Mouse (Mus musculus) heart, embryonic 16.5 days (tissue): ENCODE measurements at regions not wholly inside any gene's neighbourhood (a gene's known extent, or its start where the extent isn't known, plus 50 kb on each side); places are given as distances from the start of the nearest gene placed in this dataset.

Experiments
- ATAC-seq: fragments of 200-750 bp; cut with Nextera tagmentation; replicated peaks from 2 replicates; pipeline ENCODE4 v1.8.0; 2017; ENCODE audit warnings: moderate number of reproducible peaks; ENCODE audit not compliant: insufficient read depth, low FRiP score; ENCODE audit errors: extremely low read depth
- H3K27ac ChIP-seq: fragments of 300-500 bp; sonication (generic); 2 replicates; pipeline ENCODE4 v1.5.1; 2014; ENCODE audit warnings: mild to moderate bottlenecking, low read length, control low read depth, moderate library complexity
- H3K27me3 ChIP-seq: fragments of 300-500 bp; sonication (generic); 2 replicates; pipeline ENCODE4 v1.6.1; 2014; ENCODE audit warnings: low read length, mixed read lengths; ENCODE audit not compliant: control insufficient read depth, insufficient read depth
- H3K36me3 ChIP-seq: fragments of 300-500 bp; sonication (generic); 2 replicates; pipeline ENCODE4 v1.6.1; 2014; ENCODE audit not compliant: control insufficient read depth, insufficient read depth
- H3K4me1 ChIP-seq: fragments of 300-500 bp; sonication (generic); 2 replicates; pipeline ENCODE4 v1.6.1; 2014; ENCODE audit warnings: low read length, mixed read lengths; ENCODE audit not compliant: control insufficient read depth, insufficient read depth
- H3K4me2 ChIP-seq: fragments of 300-500 bp; sonication (generic); 2 replicates; pipeline ENCODE4 v1.6.1; 2014; ENCODE audit warnings: low read depth, mild to moderate bottlenecking, control low read depth, low read length
- H3K4me3 ChIP-seq: fragments of 300-500 bp; sonication (generic); 2 replicates; pipeline ENCODE4 v1.5.1; 2014; ENCODE audit warnings: mild to moderate bottlenecking, control low read depth, low read length
- H3K9ac ChIP-seq: fragments of 300-500 bp; sonication (generic); 2 replicates; pipeline ENCODE4 v1.6.1; 2014; ENCODE audit warnings: low read length, control low read depth
- H3K9me3 ChIP-seq: fragments of 300-500 bp; sonication (generic); replicated peaks from 2 replicates; pipeline ENCODE4 v1.6.1; 2016; ENCODE audit warnings: low read length; ENCODE audit not compliant: control insufficient read depth
- WGBS: fragments of 180-500 bp; shearing (Covaris S2); extraction: QIAGEN DNeasy Blood & Tissue Kit; methylation state at CpG from one replicate; pipeline ENCODE4 v1.1.7; 2014; 5-methylcytosine and 5-hydroxymethylcytosine counted together

DNA sequence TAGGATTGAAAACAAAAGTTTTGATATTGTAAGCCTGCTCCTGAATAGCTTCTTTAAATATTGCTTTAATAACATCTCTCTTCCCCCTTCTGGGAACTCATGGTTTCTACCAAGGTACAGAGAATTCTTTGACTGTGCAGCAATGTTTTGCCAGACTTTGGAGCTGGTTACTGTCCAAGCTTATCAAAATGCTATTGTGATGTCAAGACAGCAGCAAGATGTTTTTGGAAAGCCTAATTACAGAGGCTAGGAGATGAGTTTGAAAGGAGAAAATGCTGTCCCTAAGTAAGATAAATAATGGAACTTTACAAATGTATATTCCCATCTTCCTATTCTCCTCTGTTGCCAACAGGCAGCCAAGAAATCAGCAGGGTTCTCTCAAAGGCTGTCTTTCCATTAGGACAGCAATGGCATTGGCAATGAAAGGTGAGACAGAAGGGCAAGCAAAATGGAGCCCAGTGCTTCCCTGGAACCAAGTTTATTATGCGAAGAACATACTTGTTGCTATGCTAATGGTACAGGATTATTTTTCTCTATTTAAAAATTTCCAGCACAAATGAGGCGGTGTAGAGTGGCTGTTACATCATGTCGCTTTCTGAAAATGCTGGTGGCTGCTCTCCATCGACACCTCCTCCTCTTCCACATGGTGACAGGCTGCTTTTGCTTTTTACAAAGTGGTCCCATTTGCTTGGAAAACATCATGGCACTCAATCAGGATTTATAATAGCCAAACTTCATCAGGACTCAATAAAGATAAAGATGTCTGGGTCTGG is 124.5 kb upstream of the Pter start:
- Histone ChIP-seq H3K27me3 (no peaks in the 10 kb centered on the region), H3K9me3 (no peaks in the 10 kb centered on the region), H3K4me3 (no peak overlapping the region), H3K9ac (no peak overlapping the region), H3K4me1 (no peaks in the 10 kb centered on the region), H3K36me3 (no peaks in the 10 kb centered on the region), H3K27ac (no peak overlapping the region), H3K4me2 (no peak overlapping the region)
- 79% methylated on average over 4 of the region's 4 CpGs for WGBS
- ATAC-seq, result no peak

GRCm38 (mm10) chr2:12802667-12803066 is 121.2 kb upstream of the Pter start:
- no peak overlapping the region for H3K4me3 ChIP-seq
- H3K4me1 ChIP-seq, result no peaks in the 10 kb centered on the region
- no peaks in the 10 kb centered on the region for H3K27me3 ChIP-seq
- H3K27ac ChIP-seq, result no peak overlapping the region
- no peaks in the 10 kb centered on the region for H3K36me3 ChIP-seq
- no peak overlapping the region for H3K9ac ChIP-seq
- no peaks in the 10 kb centered on the region for H3K9me3 ChIP-seq
- 85% methylated on average over 1 of the region's 1 CpGs for WGBS
- H3K4me2 ChIP-seq, result no peak overlapping the region
- no peak for ATAC-seq

DNA sequence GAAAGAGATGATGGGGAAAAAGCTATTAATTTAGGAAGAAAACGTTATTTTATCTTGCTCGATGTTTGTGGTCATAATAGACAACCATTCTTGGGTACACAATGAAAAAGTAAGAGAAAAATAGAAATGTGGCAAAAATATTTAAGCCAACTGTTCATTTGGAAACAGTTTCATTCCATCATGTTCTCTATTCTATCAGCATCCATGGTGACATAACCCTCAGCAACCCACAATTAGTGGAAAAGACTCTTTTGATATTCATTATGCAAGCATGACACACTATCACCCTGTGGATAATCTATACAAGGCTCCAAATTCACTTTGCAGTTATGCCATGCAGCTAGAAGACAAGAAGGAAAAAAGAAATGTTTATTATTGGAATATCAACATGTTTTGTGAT is 118.7 kb upstream of the Pter start:
- H3K27ac ChIP-seq, result no peak overlapping the region
- H3K4me2 ChIP-seq, result no peak overlapping the region
- H3K4me3 ChIP-seq, result no peak overlapping the region
- no peaks in the 10 kb centered on the region for H3K4me1 ChIP-seq
- no peaks in the 10 kb centered on the region for H3K27me3 ChIP-seq
- H3K36me3 ChIP-seq, result no peaks in the 10 kb centered on the region
- no peak overlapping the region for H3K9ac ChIP-seq
- no peaks in the 10 kb centered on the region for H3K9me3 ChIP-seq
- ATAC-seq, result no peak
- WGBS, result 68% methylated on average over 2 of the region's 2 CpGs

GRCm38 (mm10) chr2:12808466-12808865 is 115.4 kb upstream of the Pter start:
- Histone ChIP-seq H3K36me3 (no peaks in the 10 kb centered on the region), H3K9me3 (no peaks in the 10 kb centered on the region), H3K4me2 (no peak overlapping the region), H3K9ac (no peak overlapping the region), H3K27me3 (no peaks in the 10 kb centered on the region), H3K27ac (no peak overlapping the region), H3K4me3 (no peak overlapping the region), H3K4me1 (no peaks in the 10 kb centered on the region)
- WGBS, result 68% methylated on average over 5 of the region's 5 CpGs
- no peak for ATAC-seq

DNA sequence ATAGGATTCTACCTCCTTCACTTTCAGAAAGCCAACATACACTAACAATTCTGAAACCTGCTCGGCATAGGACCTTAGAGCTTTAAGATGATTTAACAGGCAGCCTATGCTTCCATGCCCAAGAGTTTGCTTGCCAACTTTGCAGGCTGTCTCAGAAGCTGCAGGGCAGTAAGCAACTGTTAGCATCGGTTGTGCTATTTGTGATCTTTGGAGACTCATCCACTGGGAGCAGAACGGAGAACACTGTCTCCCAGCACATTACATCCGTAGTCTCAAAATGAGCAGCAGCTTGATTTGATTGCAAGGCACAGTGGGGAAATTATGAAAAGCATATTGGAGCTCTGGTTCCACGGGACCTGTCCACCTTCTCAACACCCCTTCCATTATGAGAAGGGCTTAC is 108.5 kb upstream of the Pter start:
- no peak overlapping the region for H3K4me3 ChIP-seq
- H3K4me2 ChIP-seq, result no peak overlapping the region
- H3K9ac ChIP-seq, result no peak overlapping the region
- no peaks in the 10 kb centered on the region for H3K36me3 ChIP-seq
- peaks cover 3% of the 10 kb centered on the region; the same call in 1 of the 2 replicates for H3K4me1 ChIP-seq
- no peak for ATAC-seq
- no peak overlapping the region for H3K27ac ChIP-seq
- H3K27me3 ChIP-seq, result no peaks in the 10 kb centered on the region
- 73% methylated on average over 5 of the region's 5 CpGs for WGBS
- H3K9me3 ChIP-seq, result no peaks in the 10 kb centered on the region

- Histone ChIP-seq H3K4me2 (no peak overlapping the region), H3K27ac (no peak overlapping the region), H3K9me3 (no peaks in the 10 kb centered on the region), H3K36me3 (no peaks in the 10 kb centered on the region), H3K4me1 (no peaks in the 10 kb centered on the region), H3K4me3 (no peak overlapping the region), H3K9ac (no peak overlapping the region), H3K27me3 (no peaks in the 10 kb centered on the region)
- WGBS, result 91% methylated on average over 1 of the region's 1 CpGs
- ATAC-seq, result no peak
Observed at GRCm38 (mm10) chr2:12825902-12826301, 97.9 kb upstream of the Pter start.

DNA sequence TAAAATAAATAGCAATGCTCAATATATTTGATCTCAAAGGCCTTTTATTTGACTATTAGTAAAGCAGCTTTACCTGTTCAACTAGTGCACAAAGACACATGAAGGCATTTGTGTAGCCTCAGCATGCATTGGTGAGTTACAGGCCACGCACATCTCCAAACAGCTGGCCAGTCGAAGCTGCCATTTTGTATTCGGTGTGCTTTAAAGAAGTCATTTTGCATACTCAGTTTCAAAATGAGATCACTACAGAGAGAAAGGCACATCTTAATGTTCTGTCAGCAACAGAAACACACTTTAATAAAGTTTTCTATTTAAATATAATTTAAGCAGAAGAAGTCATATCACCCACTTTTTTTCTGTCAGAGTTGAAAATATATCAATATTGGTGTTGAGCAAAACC is 90.3 kb upstream of the Pter start:
- no peak overlapping the region for H3K4me3 ChIP-seq
- no peaks in the 10 kb centered on the region for H3K9me3 ChIP-seq
- no peak overlapping the region for H3K9ac ChIP-seq
- WGBS, result 96% methylated on average over 3 of the region's 3 CpGs
- H3K36me3 ChIP-seq, result no peaks in the 10 kb centered on the region
- no peak overlapping the region for H3K27ac ChIP-seq
- no peaks in the 10 kb centered on the region for H3K27me3 ChIP-seq
- no peak overlapping the region for H3K4me2 ChIP-seq
- 0 out of 2 replicates have a peak, but pooled peaks cover 2% of the 10 kb centered on the region for H3K4me1 ChIP-seq
- ATAC-seq, result no peak

DNA sequence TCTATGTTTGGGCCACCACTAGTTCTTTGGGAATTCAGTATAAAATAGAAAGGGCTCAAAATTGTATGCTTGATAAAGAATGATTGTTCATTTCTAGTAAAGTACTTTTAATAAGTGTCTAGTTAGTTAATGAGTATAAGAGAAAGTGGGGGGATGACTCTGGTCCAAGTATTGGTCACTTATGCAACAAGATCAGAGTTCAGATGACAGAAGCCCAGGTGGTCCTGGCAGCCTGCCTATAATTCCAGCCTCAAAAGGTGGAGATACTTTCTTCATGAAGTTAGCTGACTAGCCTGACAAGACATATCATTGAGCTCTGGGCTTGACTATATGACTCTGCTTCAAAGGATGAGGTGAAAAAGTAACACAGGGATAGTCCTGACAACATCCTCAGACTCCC is 57.3 kb upstream of the Pter start:
- no peak for ATAC-seq
- H3K4me3 ChIP-seq, result no peak overlapping the region
- H3K4me2 ChIP-seq, result no peak overlapping the region
- H3K36me3 ChIP-seq, result no peaks in the 10 kb centered on the region
- no peak overlapping the region for H3K27ac ChIP-seq
- no peaks in the 10 kb centered on the region for H3K9me3 ChIP-seq
- no peaks in the 10 kb centered on the region for H3K4me1 ChIP-seq
- no peaks in the 10 kb centered on the region for H3K27me3 ChIP-seq
- no peak overlapping the region for H3K9ac ChIP-seq

GRCm38 (mm10) chr2:12868772-12869171 is 55.1 kb upstream of the Pter start:
- Histone ChIP-seq H3K27me3 (no peaks in the 10 kb centered on the region), H3K4me3 (no peak overlapping the region), H3K4me1 (no peaks in the 10 kb centered on the region), H3K27ac (no peak overlapping the region), H3K36me3 (no peaks in the 10 kb centered on the region), H3K9ac (no peak overlapping the region), H3K9me3 (no peaks in the 10 kb centered on the region), H3K4me2 (no peak overlapping the region)
- no peak for ATAC-seq
- 75% methylated on average over 3 of the region's 3 CpGs for WGBS
